Mouse (Mus musculus): Measurements from ENCODE around the gene Gabarap. TPM values are rescaled to one million over a fixed set of nuclear protein-coding genes. Genes with fewer than 3 reads are reported as not detected.
"Not testable (repeated sequence)": the region's sequence is repeated elsewhere in the genome, so short reads cannot be mapped to it uniquely, and the experiment has no call there.

The Gabarap gene
- polyA plus RNA-seq, 1 experiment from 2014 or later = 455 TPM

GRCm38 (mm10) chr11:70016177-70016576, 25.2 kb downstream of the Gabarap start:
- not testable (repeated sequence) for ATAC-seq (replicated peaks; ENCODE audit: insufficient number of reproducible peaks, insufficient read depth, low FRiP score, low read depth); H3K9ac ChIP-seq; H3K27me3 ChIP-seq; H3K4me2 ChIP-seq; H3K4me3 ChIP-seq; H3K9me3 ChIP-seq (replicated peaks); H3K27ac ChIP-seq
- Histone ChIP-seq H3K36me3 (peaks cover 29% of the 10 kb centered on the region), H3K4me1 (replicated peaks) (peaks cover 53% of the 10 kb centered on the region)
- whole genome bisulfite sequencing = 89% methylated on average over 2 of the region's 2 CpGs

DNA sequence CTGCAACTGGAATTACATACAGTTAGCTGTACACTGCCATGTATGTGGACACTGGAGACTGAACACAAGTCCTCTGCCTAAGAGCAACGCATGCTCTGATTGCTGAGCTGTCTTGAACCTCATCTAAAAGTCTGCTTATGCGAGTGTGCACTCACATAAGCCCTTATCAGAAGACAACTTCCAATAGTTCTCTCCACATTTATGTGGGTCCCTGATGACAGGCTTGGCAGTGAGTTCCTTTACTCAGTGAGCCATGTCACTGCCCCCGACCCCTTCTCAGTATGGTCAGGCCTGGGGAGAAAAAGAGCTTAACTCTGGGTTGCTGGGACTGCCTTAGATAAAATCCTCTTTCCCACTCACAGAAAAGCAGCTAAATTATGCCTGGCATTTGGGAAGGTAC, 25.7 kb downstream of the Gabarap start, which contains the start of gene Dlg4:
Dlg4 (plus strand) TSS at position 274 of the 400 bp plus-strand sequence.
- ATAC-seq (replicated peaks; ENCODE audit: insufficient number of reproducible peaks, insufficient read depth, low FRiP score, low read depth) = no peak
- peak within 1 kb of the TSS; percentile 19; the same call in 1 of the 2 replicates for H3K9ac ChIP-seq
- H3K27ac ChIP-seq = peak within 1 kb of the TSS; percentile 46; the same call in 1 of the 2 replicates
- H3K4me1 ChIP-seq (replicated peaks) = peaks cover 58% of the 10 kb centered on the region
- H3K36me3 ChIP-seq = peaks cover 24% of the 10 kb centered on the region
- no peaks in the 10 kb centered on the region for H3K9me3 ChIP-seq (replicated peaks)
- no peaks in the 10 kb centered on the region for H3K27me3 ChIP-seq
- peak within 1 kb of the TSS; percentile 61 for H3K4me3 ChIP-seq
- peak within 1 kb of the TSS; percentile 95 for H3K4me2 ChIP-seq
- 65% methylated on average over 3 of the region's 3 CpGs for WGBS

DNA sequence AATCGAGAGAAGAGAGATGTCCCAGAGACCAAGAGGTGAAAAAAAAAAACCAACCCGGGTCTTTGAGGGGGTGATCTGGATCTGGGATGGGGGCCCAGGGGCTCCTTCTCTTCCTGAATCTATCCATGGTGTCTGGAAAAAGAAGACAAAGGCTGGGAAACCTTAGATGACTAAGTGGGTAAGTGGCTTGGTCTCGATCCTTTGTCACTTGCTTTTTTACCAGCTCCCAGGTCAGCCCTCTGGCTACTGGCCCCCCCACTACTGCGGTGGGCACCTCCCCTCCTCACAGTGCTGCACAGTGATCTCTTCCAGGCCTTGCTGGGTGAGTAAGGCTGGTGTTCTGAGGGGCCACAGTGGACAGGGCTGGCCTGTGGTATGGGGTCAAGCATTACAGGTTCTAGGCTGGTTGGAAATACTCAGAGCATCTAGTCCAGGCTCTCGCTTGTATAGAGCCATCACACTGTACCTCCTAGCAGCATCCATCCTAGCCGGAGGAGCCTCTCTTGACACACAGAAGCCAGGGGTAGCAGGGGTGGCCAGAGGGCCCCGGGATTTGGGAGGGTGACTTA, 26.3 kb downstream of the Gabarap start:
- 47% methylated on average over 7 of the region's 7 CpGs for WGBS
- no peak overlapping the region for H3K27ac ChIP-seq
- no peak for ATAC-seq (replicated peaks; ENCODE audit: insufficient number of reproducible peaks, insufficient read depth, low FRiP score, low read depth)

DNA sequence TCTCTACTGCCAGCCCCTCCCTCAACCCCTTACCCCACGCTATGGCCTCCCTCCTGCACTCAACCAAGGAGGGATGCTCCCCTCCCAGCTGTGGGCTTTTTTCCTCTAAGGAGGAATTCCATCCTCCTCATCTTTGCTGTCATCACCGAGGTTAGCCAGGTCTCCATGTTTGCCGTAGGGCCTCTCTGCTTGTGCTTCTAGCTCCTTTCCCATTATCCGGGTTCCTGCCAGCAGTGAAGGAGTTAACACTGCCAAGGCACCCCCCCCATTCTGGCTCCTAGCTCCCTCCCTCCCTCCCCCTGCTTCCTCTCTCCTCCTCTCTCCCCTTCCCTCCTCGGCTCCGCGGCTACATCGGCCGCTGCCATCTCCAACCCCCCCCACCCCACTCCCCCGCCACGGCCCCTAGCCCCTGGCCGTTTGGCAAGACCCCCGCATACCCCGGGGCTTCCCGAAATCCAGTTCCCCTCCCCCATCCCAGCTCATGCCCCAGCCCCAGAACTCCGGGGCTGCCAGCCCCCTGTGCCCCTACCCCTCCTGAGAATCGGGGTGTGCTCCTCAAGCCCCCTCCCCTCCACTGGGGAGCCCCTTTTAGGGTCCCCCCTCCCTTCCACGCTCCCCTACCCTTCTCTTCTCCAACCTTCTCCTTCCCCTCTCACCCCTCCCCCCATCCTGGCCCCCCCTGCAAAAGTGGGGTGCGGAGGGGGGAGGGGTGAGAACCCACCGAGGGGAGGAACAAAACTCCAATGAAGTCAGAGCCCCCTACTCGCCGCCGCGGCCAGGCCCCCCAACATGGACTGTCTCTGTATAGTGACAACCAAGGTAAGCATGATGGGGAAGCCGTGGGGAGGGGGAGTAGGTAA, 27.4 kb downstream of the Gabarap start:
- Histone ChIP-seq H3K9ac (peak overlapping the region; percentile 73), H3K36me3 (peaks cover 7% of the 10 kb centered on the region; the same call in 1 of the 2 replicates), H3K27me3 (no peaks in the 10 kb centered on the region), H3K27ac (peak overlapping the region; percentile 82), H3K4me3 (peak overlapping the region; percentile 61), H3K4me1 (replicated peaks) (peaks cover 60% of the 10 kb centered on the region), H3K9me3 (replicated peaks) (no peaks in the 10 kb centered on the region), H3K4me2 (peak overlapping the region; percentile 95)
- no peak for ATAC-seq (replicated peaks; ENCODE audit: insufficient number of reproducible peaks, insufficient read depth, low FRiP score, low read depth)
- under 1% methylated on average over 23 of the region's 25 CpGs for WGBS

More for the DNA sequence above, 26.3 kb downstream of the Gabarap start:
- peak overlapping the region; percentile 19; the same call in 1 of the 2 replicates for H3K9ac ChIP-seq
- H3K4me3 ChIP-seq = no peak overlapping the region
- H3K27me3 ChIP-seq = no peaks in the 10 kb centered on the region
- peaks cover 59% of the 10 kb centered on the region for H3K4me1 ChIP-seq (replicated peaks)
- H3K9me3 ChIP-seq (replicated peaks) = no peaks in the 10 kb centered on the region
- H3K4me2 ChIP-seq = peak overlapping the region; percentile 95; the same call in 1 of the 2 replicates
- peaks cover 18% of the 10 kb centered on the region for H3K36me3 ChIP-seq

DNA sequence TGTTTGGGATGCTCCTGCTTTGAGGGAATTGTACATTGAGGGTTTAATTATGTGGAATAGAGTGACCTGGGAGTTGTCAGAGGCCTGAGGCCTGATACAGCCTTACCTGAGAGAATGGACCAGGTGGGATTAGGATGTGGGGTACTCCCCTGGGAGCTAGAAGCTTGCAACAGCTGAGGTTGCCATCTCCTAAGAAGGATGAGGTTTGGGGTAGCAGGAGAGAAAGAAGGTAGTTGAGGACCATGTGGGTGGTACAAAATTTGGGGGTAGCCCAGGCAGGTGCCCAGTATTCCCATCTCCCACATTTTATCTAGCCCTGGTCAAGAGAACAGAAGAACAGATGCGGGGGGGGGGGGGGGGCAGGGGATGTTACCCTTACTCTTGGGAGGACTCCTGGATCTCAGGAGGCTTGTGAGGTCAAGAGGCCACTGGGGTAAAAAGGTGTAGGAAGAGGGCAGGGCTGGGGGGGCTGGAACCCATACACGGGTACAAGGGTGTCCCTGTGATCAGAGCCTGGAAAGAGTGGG, 28.6 kb downstream of the Gabarap start:
- H3K9ac ChIP-seq = no peak overlapping the region
- no peaks in the 10 kb centered on the region for H3K9me3 ChIP-seq (replicated peaks)
- peak overlapping the region; percentile 82 for H3K27ac ChIP-seq
- 6% methylated on average over 2 of the region's 2 CpGs for WGBS
- H3K4me1 ChIP-seq (replicated peaks) = peaks cover 58% of the 10 kb centered on the region
- peak overlapping the region; percentile 61 for H3K4me3 ChIP-seq
- no peaks in the 10 kb centered on the region for H3K36me3 ChIP-seq
- peak overlapping the region; percentile 95 for H3K4me2 ChIP-seq
- no peaks in the 10 kb centered on the region for H3K27me3 ChIP-seq
- ATAC-seq (replicated peaks; ENCODE audit: insufficient number of reproducible peaks, insufficient read depth, low FRiP score, low read depth) = no peak

GRCm38 (mm10) chr11:70020022-70020631, 29.2 kb downstream of the Gabarap start:
- 17% methylated on average over 8 of the region's 8 CpGs for WGBS
- H3K9ac ChIP-seq = no peak overlapping the region; the same call in 1 of the 2 replicates

DNA sequence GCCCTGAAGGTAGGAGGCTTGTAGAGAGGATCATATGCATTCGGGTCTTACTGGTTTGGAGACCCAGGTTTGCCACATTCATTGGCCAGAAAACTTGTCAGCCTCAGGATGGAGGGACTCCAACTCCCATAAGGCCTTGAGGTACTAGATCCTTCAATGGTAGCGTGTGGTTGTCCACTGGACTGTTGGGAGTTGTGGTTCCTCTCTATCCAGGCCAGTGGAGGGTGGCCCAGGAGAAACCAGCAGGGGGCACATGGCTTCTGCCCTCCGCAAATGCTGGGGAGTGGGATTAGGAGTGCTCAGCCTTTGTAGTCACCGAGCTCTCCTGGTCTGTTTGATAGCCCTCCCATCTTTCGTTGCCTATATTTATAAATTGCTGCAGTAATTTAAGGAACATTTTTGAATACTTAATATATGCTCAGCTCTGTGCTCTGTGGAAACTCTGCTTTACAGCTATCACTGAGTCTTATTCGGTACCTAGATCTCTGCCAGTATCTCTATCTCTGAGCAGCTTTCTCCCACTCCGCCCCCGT, 29.9 kb downstream of the Gabarap start:
- peak; percentile 85 for ATAC-seq (replicated peaks; ENCODE audit: insufficient number of reproducible peaks, insufficient read depth, low FRiP score, low read depth)
- Histone ChIP-seq H3K4me3 (peak overlapping the region; percentile 61), H3K36me3 (no peaks in the 10 kb centered on the region), H3K4me2 (peak overlapping the region; percentile 95), H3K27ac (peak overlapping the region; percentile 82), H3K9me3 (replicated peaks) (no peaks in the 10 kb centered on the region), H3K27me3 (no peaks in the 10 kb centered on the region), H3K4me1 (replicated peaks) (peaks cover 56% of the 10 kb centered on the region), H3K9ac (peak overlapping the region; percentile 39)
- WGBS = under 1% methylated on average over 8 of the region's 8 CpGs

More at GRCm38 (mm10) chr11:70020022-70020631, 29.2 kb downstream of the Gabarap start:
- Histone ChIP-seq H3K4me2 (peak overlapping the region; percentile 95), H3K27ac (peak overlapping the region; percentile 82), H3K27me3 (no peaks in the 10 kb centered on the region), H3K4me3 (peak overlapping the region; percentile 61), H3K36me3 (no peaks in the 10 kb centered on the region), H3K9me3 (replicated peaks) (no peaks in the 10 kb centered on the region), H3K4me1 (replicated peaks) (peaks cover 56% of the 10 kb centered on the region)
- ATAC-seq (replicated peaks; ENCODE audit: insufficient number of reproducible peaks, insufficient read depth, low FRiP score, low read depth) = no peak

DNA sequence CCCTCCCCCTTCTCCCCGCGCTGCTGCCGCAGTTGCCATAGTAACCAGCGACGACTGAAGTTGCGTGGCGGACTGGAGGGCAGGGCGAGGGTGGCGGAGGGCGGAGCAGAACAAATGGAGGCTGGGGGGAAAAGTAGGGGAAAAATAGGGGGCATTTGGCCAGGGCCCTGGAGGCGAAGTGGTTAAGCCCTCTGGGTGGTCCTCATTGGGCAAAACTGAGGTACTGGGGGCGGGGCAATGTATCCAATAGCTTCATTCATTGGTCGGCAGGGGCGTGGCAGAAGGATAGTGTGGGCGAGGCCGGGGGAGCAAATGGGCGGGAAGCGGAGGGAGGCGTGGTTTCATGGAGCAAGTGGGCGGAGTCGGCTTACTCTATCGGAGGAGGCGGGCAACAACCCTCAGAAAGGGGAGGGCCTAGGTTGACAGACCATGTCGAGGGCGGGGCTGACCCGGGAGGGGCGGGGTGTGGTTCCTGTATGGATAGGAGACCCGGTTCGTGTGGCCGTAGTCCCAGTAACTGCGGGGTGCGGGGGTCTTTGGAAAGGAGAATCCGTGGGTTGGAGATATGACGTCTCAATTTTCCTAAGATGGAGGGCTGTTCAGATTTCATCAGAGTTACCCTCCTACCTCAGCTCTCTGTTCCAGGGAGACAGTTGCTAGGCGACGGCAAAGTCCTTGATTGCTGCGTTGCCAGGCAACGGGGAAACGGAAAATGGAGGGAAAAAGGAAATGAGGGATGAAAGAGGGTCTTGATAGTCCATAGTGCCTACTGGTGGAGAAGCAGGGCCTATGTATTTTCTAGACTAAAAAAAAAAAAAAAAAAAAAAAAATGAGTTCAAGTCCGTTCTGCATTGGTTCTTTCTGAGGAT, 30.6 kb downstream of the Gabarap start:
- H3K27me3 ChIP-seq = no peaks in the 10 kb centered on the region
- H3K9me3 ChIP-seq (replicated peaks) = no peaks in the 10 kb centered on the region
- 3% methylated on average over 40 of the region's 40 CpGs for WGBS
- ATAC-seq (replicated peaks; ENCODE audit: insufficient number of reproducible peaks, insufficient read depth, low FRiP score, low read depth) = peak; percentile 69
- peaks cover 63% of the 10 kb centered on the region for H3K4me1 ChIP-seq (replicated peaks)
- no peaks in the 10 kb centered on the region for H3K36me3 ChIP-seq
- peak overlapping the region; percentile 95 for H3K4me2 ChIP-seq
- H3K9ac ChIP-seq = peak overlapping the region; percentile 39
- peak overlapping the region; percentile 61 for H3K4me3 ChIP-seq
- peak overlapping the region; percentile 82 for H3K27ac ChIP-seq

- WGBS = 5% methylated on average over 29 of the region's 29 CpGs
- H3K9ac ChIP-seq = peak overlapping the region; percentile 28; the same call in 1 of the 2 replicates
- H3K9me3 ChIP-seq (replicated peaks) = no peaks in the 10 kb centered on the region
- no peak overlapping the region for H3K27ac ChIP-seq
- no peaks in the 10 kb centered on the region for H3K27me3 ChIP-seq
- peaks cover 69% of the 10 kb centered on the region for H3K4me1 ChIP-seq (replicated peaks)
- H3K4me2 ChIP-seq = peak overlapping the region; percentile 67
- H3K36me3 ChIP-seq = no peaks in the 10 kb centered on the region
- ATAC-seq (replicated peaks; ENCODE audit: insufficient number of reproducible peaks, insufficient read depth, low FRiP score, low read depth) = no peak
- peak overlapping the region; percentile 43 for H3K4me3 ChIP-seq
Measured at GRCm38 (mm10) chr11:70023481-70024150, 32.7 kb downstream of the Gabarap start.

DNA sequence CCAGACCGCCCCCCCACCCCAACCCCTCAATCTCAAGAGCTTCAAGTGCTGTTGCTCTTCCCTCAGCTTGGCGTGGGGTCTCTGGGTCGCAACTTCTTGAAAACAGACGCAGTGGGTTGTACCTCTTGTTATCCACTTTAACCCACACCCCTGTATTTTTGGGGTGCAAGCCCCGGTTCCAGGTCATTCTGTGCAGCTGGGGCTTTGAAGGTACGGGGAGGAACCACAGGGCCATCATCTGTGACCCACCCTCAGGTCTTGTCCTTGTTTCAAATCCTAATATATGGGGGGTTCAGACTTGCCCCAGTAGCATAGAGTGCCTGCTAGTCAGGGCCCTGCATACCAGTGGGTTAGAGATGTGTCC, 33.2 kb downstream of the Gabarap start:
- peaks cover 70% of the 10 kb centered on the region for H3K4me1 ChIP-seq (replicated peaks)
- H3K4me3 ChIP-seq = peak overlapping the region; percentile 43
- H3K4me2 ChIP-seq = peak overlapping the region; percentile 67
- no peak for ATAC-seq (replicated peaks; ENCODE audit: insufficient number of reproducible peaks, insufficient read depth, low FRiP score, low read depth)
- no peak overlapping the region for H3K27ac ChIP-seq
- no peaks in the 10 kb centered on the region for H3K9me3 ChIP-seq (replicated peaks)
- 19% methylated on average over 6 of the region's 6 CpGs for WGBS
- no peaks in the 10 kb centered on the region for H3K27me3 ChIP-seq
- no peaks in the 10 kb centered on the region for H3K36me3 ChIP-seq
- peak overlapping the region; percentile 28; the same call in 1 of the 2 replicates for H3K9ac ChIP-seq

Measured in heart, embryonic 15.5 days (tissue).